ENCODE assay signal across 26 mouse cellular contexts in genomic region chr1:73990024-73990423, GRCm38 (mm10).
A peak's percentile ranks its signal among the peaks of the same experiment; 100 is the strongest.
DNase-seq lines count a peak whose midpoint lies in the region; ATAC-seq and TF ChIP-seq lines count a peak whose summit lies in the region.
"Had no signal": no experiment of that assay in that cellular context is flagged by ENCODE, and none has a peak within 500 bp of the region (broad histone marks: within the 10 kb centered on the region; RNA-seq: fewer than 3 reads in every experiment).

No protein-coding gene starts in this region.

- peaks cover 12% of the 10 kb centered on the region for H3K4me1 ChIP-seq in lung, embryonic 14.5 days (ENCODE audit: insufficient read depth)
- H3K4me1 ChIP-seq in lung, postnatal 0 days (ENCODE audit: insufficient read depth, low read depth, low read length) = peaks cover 5% of the 10 kb centered on the region; the same call in 1 of the 2 replicates
- H3K4me1 ChIP-seq in lung, adult 2 months (ENCODE audit: control insufficient read depth, insufficient read depth, low read length) = peaks cover 24% of the 10 kb centered on the region
- H3K4me1 ChIP-seq: hindbrain, embryonic 12.5 days; hindbrain, embryonic 15.5 days had no signal

- H3K9me3 ChIP-seq in lung, embryonic 14.5 days (ENCODE audit: low read depth, low read length) = no peaks in the 10 kb centered on the region
- H3K9me3 ChIP-seq in lung, postnatal 0 days (ENCODE audit: low read length) = no peaks in the 10 kb centered on the region
- H3K9me3 ChIP-seq: embryonic facial prominence, embryonic 12.5 days; embryonic facial prominence, embryonic 15.5 days; G1E; heart, embryonic 12.5 days; heart, embryonic 15.5 days; hindbrain, embryonic 12.5 days; hindbrain, embryonic 15.5 days had no signal

- ATAC-seq in lung, embryonic 14.5 days (ENCODE audit: insufficient read depth) = no peak
- no peak for ATAC-seq in lung, postnatal 0 days
- ATAC-seq: forebrain, embryonic 14.5 days; forebrain, postnatal 0 days; Patski had no signal

- no peak for TF ChIP-seq EP300 in lung, postnatal 0 days (IDR thresholded peaks at IDR 0.05)

- no peak overlapping the region for H3K4me3 ChIP-seq in lung, embryonic 14.5 days (ENCODE audit: low read depth, low read length)
- H3K4me3 ChIP-seq in lung, postnatal 0 days (ENCODE audit: low read depth, low read length) = no peak overlapping the region
- no peak overlapping the region for H3K4me3 ChIP-seq in lung, adult 2 months (replicated peaks; ENCODE audit: extremely low read depth, low read depth, low read length)
- H3K4me3 ChIP-seq: embryonic facial prominence, embryonic 12.5 days; embryonic facial prominence, embryonic 15.5 days; heart, embryonic 12.5 days; heart, embryonic 15.5 days; hindbrain, embryonic 12.5 days; hindbrain, embryonic 15.5 days had no signal

- peak overlapping the region; percentile 25; the same call in 1 of the 2 replicates for H3K27ac ChIP-seq in lung, embryonic 14.5 days (ENCODE audit: low read depth)
- peak overlapping the region; percentile 95; the same call in 1 of the 2 replicates for H3K27ac ChIP-seq in lung, postnatal 0 days (ENCODE audit: low read length)
- H3K27ac ChIP-seq: embryonic facial prominence, embryonic 12.5 days; embryonic facial prominence, embryonic 15.5 days; heart, embryonic 15.5 days; hindbrain, embryonic 12.5 days; hindbrain, embryonic 15.5 days had no signal

- TF ChIP-seq POLR2A in lung, adult 2 months (IDR thresholded peaks at IDR 0.05; ENCODE audit: borderline replicate concordance, extremely low read depth, low read depth, low read length) = no peak

- TF ChIP-seq CTCF in lung, embryonic 14.5 days (IDR thresholded peaks at IDR 0.05; ENCODE audit: low read depth) = no peak
- TF ChIP-seq CTCF in lung, postnatal 0 days (IDR thresholded peaks at IDR 0.05) = no peak
- TF ChIP-seq CTCF in lung, adult 2 months (IDR thresholded peaks at IDR 0.05; ENCODE audit: insufficient read depth, low read length) = no peak

- H3K27me3 ChIP-seq in lung, embryonic 14.5 days (ENCODE audit: insufficient read depth, low read length) = no peaks in the 10 kb centered on the region
- H3K27me3 ChIP-seq in lung, postnatal 0 days (replicated peaks; ENCODE audit: insufficient read depth, low read length) = no peaks in the 10 kb centered on the region
- H3K27me3 ChIP-seq: embryonic facial prominence, embryonic 12.5 days; embryonic facial prominence, embryonic 15.5 days; heart, embryonic 12.5 days; heart, embryonic 15.5 days; hindbrain, embryonic 12.5 days; hindbrain, embryonic 15.5 days; Patski had no signal

- DNase-seq in heart, adult 11 months = peak; percentile 92
- DNase-seq in heart, postnatal 36 days = no peak
- DNase-seq in lung, embryonic 14.5 days = no peak
- DNase-seq in lung, adult 18-20 months = no peak
- no peak for DNase-seq in lung, postnatal 0 days (ENCODE audit: low spot score)
- no peak for DNase-seq in lung, adult 2 months
- DNase-seq: adrenal gland, postnatal 10 days; adrenal gland, postnatal 36 days; B cell, adult 2 months; cerebellum, adult 11 months; cerebellum, adult 2 months; cerebellum, adult 9-11 months; cerebellum, postnatal 25 days; forebrain, postnatal 0 days; gastrocnemius, postnatal 10 days; gastrocnemius, postnatal 36 days; heart, postnatal 10 days had no signal

- intact Hi-C loops in heart, postnatal 36 days (cut with DNase I) = no loop called here

- no peak overlapping the region for H3K9ac ChIP-seq in lung, embryonic 14.5 days
- H3K9ac ChIP-seq in lung, postnatal 0 days (replicated peaks; ENCODE audit: low read depth) = 0 out of 2 replicates have a peak overlapping the region, but pooled peaks have one; percentile 12
- H3K9ac ChIP-seq: embryonic facial prominence, embryonic 12.5 days; embryonic facial prominence, embryonic 15.5 days; forebrain, postnatal 0 days; heart, embryonic 12.5 days; heart, embryonic 15.5 days; hindbrain, embryonic 12.5 days; hindbrain, embryonic 15.5 days had no signal

- 89% methylated on average over 3 of the region's 3 CpGs for WGBS in lung, embryonic 14.5 days
- 79% methylated on average over 3 of the region's 3 CpGs for WGBS in lung, postnatal 0 days
- WGBS in lung, adult 2 months = 75% methylated on average over 3 of the region's 3 CpGs

- peaks cover 62% of the 10 kb centered on the region for H3K36me3 ChIP-seq in lung, embryonic 14.5 days (ENCODE audit: insufficient read depth)
- peaks cover 55% of the 10 kb centered on the region for H3K36me3 ChIP-seq in lung, postnatal 0 days (ENCODE audit: insufficient read depth, low read length)
- H3K36me3 ChIP-seq: G1E; hindbrain, embryonic 15.5 days had no signal

- no peak overlapping the region for H3K4me2 ChIP-seq in lung, embryonic 14.5 days
- no peak overlapping the region for H3K4me2 ChIP-seq in lung, postnatal 0 days (replicated peaks; ENCODE audit: low read depth, low read length)
- H3K4me2 ChIP-seq: embryonic facial prominence, embryonic 12.5 days; embryonic facial prominence, embryonic 15.5 days; heart, embryonic 12.5 days; heart, embryonic 15.5 days; hindbrain, embryonic 12.5 days; hindbrain, embryonic 15.5 days had no signal
